Mouse (Mus musculus) cortical plate, adult 2 months (tissue): ENCODE data around the gene Smyd1.

ENCODE experiments used
- CTCF ChIP-seq: fragments of 200-500 bp; IDR thresholded peaks from 2 replicates; pipeline ENCODE4 v1.5.1; 2011; ENCODE audit warnings: mild to moderate bottlenecking, control low read depth, low read length; ENCODE audit not compliant: insufficient read depth; ENCODE audit errors: extremely low read depth
- POLR2A ChIP-seq: fragments of 200-500 bp; IDR thresholded peaks from 2 replicates; pipeline ENCODE4 v1.6.1; 2011; ENCODE audit warnings: mild to moderate bottlenecking, low read length, control low read depth; ENCODE audit not compliant: insufficient read depth; ENCODE audit errors: extremely low read depth

GRCm38 (mm10) chr6:71329881-71330280 lies 7.8 kb upstream of the Smyd1 start:
- TF ChIP-seq POLR2A (no peak), CTCF (no peak)
